Mouse (Mus musculus) macrophage (primary cell): ENCODE results near the gene Cd79a. TPM values are rescaled to one million over a fixed set of nuclear protein-coding genes. Genes with fewer than 3 reads are reported as not detected.

Experiments used
- H3K27ac ChIP-seq: fragments of 350-480 bp; formaldehyde crosslinking; 2 replicates; pipeline ENCODE4 v1.9.0; 2021
- H3K36me3 ChIP-seq: fragments of 350-480 bp; formaldehyde crosslinking; 2 replicates; pipeline ENCODE4 v1.9.0; 2021; ENCODE audit errors: inconsistent target
- H3K4me3 ChIP-seq: fragments of 350-480 bp; formaldehyde crosslinking; 2 replicates; pipeline ENCODE4 v1.9.0; 2021; ENCODE audit errors: inconsistent target
- H3K79me2 ChIP-seq: fragments of 350-480 bp; formaldehyde crosslinking; 2 replicates; pipeline ENCODE4 v1.9.0; 2021; ENCODE audit errors: inconsistent target
- WGBS: methylation state at CpG from one replicate; pipeline ENCODE4 v1.1.7; 2026; ENCODE audit warnings: inconsistent platforms; ENCODE audit not compliant: missing documents; 5-methylcytosine and 5-hydroxymethylcytosine counted together
- polyA plus RNA-seq: library from polyadenylated mRNA; stranded (reverse); fragments of 250-400 nt; gene quantifications from 3 replicates; pipeline ENCODE4 v1.2.4, GENCODE M21; 2018; ENCODE audit warnings: inconsistent platforms
- total RNA-seq, 78 experiments: library from RNA; depleted of rRNA; stranded (reverse); fragments of 250-400 nt; gene quantifications; 1 replicate in 9 of 78; 2 replicates in 24 of 78; 3 replicates in 43 of 78; 4 replicates in 2 of 78; pipeline ENCODE4 v1.2.4; 2018; ENCODE audit warnings: inconsistent platforms in 56 of 78

Cd79a gene
- total RNA-seq (2018; cell fraction: chromatin; rRNA removed), result not detected
- total RNA-seq (2018; cell fraction: cytosol; rRNA removed), result under 1 TPM in 9 of 26 experiments, not detected in 17; 0.05 to 0.43 (median 0.13) TPM
- total RNA-seq (2018; cell fraction: nucleus; rRNA removed), result 1 to 10 TPM in 1 of 26 experiments, under 1 TPM in 3, not detected in 22; 0.40 to 1.8 (median 0.63) TPM
- 0.44 TPM in 1 of 3 replicates, not detected in the others for polyA plus RNA-seq

DNA sequence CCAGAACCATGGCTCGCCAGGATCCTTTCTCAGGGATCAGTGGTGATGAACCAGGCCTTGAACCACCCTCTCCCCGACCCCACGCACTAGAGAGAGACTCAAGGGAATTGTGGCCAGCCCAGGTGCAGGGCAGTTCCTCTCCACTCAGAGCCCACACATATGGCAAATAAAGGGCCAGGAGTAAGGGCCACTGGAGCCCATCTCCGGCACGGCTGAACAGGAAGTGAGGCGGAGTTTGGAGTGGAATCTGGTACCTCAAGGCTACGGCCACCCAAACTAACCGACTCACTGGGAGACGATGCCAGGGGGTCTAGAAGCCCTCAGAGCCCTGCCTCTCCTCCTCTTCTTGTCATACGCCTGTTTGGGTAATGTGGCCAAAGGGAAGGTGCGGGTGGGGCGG lies at the start of gene Cd79a:
Gene Cd79a (plus strand): TSS at position 158 of the 400 bp plus-strand sequence.
- H3K79me2 ChIP-seq, result no peaks in the 10 kb centered on the region
- 70% methylated on average over 12 of the region's 12 CpGs for WGBS
- H3K27ac ChIP-seq, result no peak within 1 kb of the TSS
- H3K36me3 ChIP-seq, result no peaks in the 10 kb centered on the region
- no peak within 1 kb of the TSS for H3K4me3 ChIP-seq

DNA sequence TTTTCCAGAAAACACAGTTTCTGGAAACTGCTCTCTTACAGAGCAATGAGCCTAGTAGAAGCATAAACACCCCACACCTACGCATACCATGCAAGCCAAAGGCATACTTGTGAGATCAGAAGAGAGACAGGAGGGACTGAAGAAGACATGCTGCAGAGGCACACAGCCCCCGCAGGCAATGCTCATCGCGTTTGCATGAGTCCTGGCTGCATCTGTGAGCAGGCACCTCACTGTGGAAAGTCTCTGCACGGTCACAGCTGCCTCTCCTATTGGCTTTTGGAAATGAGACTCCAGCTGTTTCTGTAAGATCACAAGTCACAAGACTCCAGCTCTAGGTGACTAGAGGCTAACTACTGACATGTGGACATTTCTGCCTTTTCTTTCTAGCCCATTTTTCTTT lies 47.0 kb upstream of the Cd79a start:
- Histone ChIP-seq H3K27ac (peak overlapping the region; percentile 85), H3K79me2 (no peaks in the 10 kb centered on the region; the same call in 1 of the 2 replicates), H3K36me3 (no peaks in the 10 kb centered on the region), H3K4me3 (no peak overlapping the region)
- WGBS, result 50% methylated on average over 5 of the region's 5 CpGs

DNA sequence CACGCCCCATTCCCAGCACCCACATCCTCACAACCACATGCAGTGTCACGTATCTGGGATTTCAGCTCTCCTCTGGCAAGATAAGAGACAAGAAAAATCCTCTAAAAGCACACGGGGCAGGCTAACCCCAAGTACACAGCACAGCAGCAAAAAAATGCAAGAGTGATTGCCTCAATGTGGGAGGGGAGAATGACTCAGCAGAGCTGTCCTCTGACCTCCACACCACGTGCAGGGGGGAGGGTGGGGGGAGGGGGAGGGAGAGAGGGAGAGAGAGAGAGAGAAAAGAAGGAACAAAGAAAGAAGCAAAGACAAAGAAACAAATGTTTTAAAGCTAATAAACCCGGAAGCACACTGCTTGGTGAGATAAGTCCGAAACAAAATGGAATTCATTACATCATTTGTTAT lies 46.3 kb upstream of the Cd79a start:
- peak overlapping the region; percentile 85 for H3K27ac ChIP-seq
- H3K4me3 ChIP-seq, result no peak overlapping the region; the same call in 1 of the 2 replicates
- WGBS, result 6% methylated on average over 4 of the region's 6 CpGs
- H3K36me3 ChIP-seq, result no peaks in the 10 kb centered on the region
- no peaks in the 10 kb centered on the region; the same call in 1 of the 2 replicates for H3K79me2 ChIP-seq

DNA sequence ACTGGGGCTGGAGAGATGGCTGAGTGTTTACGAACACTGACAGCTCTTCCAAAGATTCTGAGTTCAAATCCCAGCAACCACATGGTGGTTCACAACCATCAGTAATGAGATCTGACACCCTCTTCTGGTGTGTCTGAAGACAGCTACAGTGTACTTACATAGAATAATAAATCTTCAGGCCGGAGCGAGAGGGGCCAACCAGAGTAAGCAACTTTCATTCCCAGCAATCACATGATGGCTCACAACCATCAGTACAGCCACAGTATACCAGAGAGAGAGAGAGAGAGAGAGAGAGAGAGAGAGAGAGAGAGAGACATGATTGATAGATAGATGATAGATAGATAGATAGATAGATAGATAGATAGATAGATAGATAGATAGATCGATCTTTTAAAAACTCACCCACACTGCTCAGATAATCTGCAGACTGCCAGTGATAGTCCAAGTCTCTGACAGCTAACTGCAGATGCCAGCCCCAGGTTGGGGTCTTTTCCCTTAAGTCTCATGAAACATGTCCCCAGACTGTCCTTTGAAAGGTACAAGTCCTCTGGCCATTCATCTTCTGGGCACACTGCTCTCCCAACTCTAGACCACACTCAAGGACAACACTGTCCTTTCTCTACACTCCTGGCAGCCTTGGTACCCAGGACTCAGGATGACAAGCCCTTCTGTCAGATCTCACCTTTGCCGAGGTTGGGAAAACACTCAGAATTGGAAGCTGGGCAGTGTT lies 45.4 kb upstream of the Cd79a start:
- H3K27ac ChIP-seq, result peak overlapping the region; percentile 85
- H3K4me3 ChIP-seq, result no peak overlapping the region
- 86% methylated on average over 5 of the region's 5 CpGs for WGBS
- H3K79me2 ChIP-seq, result no peaks in the 10 kb centered on the region; the same call in 1 of the 2 replicates
- H3K36me3 ChIP-seq, result no peaks in the 10 kb centered on the region

DNA sequence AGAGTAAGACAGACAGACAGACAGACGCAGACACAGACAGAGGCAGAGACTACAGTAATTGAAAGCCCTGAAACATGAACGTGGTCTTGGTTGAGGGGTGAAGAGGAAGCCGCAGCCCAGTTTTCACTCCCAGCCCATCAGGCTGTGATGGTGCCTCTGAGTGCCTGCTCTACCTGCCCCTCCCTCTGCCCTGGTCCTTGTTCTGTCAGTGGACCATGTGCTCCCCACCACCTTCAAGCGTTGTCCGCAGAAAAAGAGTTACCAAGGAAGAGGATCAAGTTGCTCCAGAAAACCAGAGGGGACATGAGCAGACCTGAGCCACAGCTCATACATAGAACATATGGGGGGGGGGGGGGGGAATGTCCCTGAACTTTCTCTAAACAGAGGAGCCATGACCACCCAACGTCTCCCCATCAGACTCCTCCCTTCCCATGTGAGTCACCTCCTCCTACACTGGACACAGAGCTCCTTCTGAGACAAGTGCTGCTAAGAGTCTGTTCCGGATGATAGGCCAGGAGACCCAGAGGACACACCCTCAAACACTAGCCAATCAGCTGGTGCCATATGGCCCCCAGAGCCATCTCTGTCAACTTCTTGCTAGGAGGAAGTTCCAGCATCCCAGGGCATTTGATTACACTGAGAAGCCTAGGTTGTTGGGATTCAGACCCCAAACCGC lies 44.5 kb upstream of the Cd79a start:
- H3K27ac ChIP-seq, result peak overlapping the region; percentile 85
- no peak overlapping the region for H3K4me3 ChIP-seq
- H3K36me3 ChIP-seq, result no peaks in the 10 kb centered on the region
- H3K79me2 ChIP-seq, result no peaks in the 10 kb centered on the region; the same call in 1 of the 2 replicates
- WGBS, result 62% methylated on average over 8 of the region's 8 CpGs

DNA sequence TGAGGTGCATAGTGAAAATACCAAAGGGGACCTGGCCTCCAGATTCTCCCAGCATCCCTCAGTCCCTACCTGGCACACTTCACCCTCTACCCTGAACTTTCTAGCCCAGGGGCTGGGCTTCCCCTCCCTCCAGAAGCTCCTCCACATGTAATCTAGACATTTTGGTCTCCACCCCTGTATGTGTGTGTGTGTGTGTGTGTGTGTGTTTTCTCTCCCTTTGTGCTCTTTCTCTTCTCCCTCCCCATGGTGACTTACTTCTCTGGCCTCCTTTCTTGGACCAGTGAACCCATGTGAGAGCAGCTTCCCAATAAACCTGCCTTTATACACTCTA lies 44.0 kb upstream of the Cd79a start:
- no peak overlapping the region for H3K4me3 ChIP-seq
- H3K79me2 ChIP-seq, result no peaks in the 10 kb centered on the region; the same call in 1 of the 2 replicates
- H3K27ac ChIP-seq, result peak overlapping the region; percentile 85
- no peaks in the 10 kb centered on the region for H3K36me3 ChIP-seq

DNA sequence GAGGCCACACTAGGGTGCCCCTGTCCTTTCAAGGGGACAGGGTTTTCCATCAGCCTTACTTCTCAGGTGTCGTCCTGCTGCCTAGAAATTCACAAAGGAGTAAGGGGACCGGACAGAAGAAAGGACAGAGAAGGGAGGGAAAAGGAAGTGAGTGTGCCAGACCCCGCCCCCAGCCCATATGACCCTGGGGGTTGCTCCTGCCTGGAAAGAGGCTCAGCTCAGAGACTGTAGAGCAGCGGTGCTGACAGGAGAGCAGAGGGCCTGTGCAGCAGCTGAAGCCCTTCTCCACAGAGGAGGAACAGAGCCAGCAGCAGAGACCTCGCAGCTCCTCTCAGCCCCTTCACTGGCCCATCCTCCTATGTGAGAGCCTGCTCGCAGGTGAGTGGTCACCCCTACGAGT lies 43.5 kb upstream of the Cd79a start:
- H3K27ac ChIP-seq, result peak overlapping the region; percentile 85
- 65% methylated on average over 6 of the region's 7 CpGs for WGBS
- H3K79me2 ChIP-seq, result no peaks in the 10 kb centered on the region; the same call in 1 of the 2 replicates
- no peaks in the 10 kb centered on the region for H3K36me3 ChIP-seq
- peak overlapping the region; percentile 14; the same call in 1 of the 2 replicates for H3K4me3 ChIP-seq

DNA sequence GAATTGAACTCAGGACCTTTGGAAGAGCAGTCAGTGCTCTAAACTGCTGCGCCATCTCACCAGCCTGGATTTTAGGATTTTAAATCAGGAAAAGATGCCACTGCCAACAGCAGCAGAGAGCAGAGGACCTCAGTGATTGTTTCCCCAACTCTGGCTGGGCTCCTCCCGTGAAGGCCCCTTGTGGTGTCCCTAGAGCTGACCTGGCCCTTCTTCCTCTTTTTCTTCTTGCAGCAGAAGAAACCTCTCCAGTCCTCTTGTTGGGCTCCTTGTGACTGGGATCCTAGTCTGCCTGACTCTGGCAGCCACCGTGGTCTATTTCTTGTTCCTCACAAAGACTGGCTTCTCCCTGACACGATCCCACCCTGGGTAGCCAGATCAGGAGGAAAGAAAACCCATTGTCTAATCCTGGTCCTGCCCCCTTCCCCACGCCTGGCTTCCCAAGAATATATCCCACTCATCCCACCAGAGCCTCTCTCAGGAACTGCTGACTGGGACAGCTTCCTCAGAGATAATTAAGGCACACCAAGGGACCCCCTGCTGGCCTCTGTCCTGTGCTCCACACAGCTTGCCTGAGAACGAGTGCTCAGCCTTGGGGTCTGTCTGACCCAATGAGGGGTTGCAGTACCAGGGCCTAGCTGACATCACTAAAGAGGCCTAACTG lies 40.6 kb upstream of the Cd79a start:
- Histone ChIP-seq H3K27ac (peak overlapping the region; percentile 40), H3K4me3 (no peak overlapping the region), H3K36me3 (no peaks in the 10 kb centered on the region), H3K79me2 (no peaks in the 10 kb centered on the region; the same call in 1 of the 2 replicates)
- 28% methylated on average over 6 of the region's 6 CpGs for WGBS

DNA sequence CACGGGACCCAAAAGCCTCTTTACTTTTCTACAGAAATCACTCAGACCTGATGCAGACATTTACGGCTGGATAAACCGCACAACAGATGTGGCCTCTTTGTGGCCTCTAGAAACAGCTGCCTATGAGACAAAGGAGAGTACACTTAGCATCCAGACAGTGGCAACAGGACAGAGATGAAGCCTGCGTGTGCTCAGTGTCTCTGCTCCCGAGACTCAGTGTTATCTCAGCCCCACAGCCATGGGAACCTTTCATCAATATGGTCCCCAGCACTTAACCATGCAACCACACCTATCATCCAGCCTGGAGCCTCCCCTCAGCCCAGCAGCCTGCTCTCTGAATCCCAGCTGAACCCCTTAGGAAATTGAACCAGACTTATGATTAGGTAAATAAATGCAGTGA lies 37.9 kb upstream of the Cd79a start:
- Histone ChIP-seq H3K27ac (no peak overlapping the region), H3K36me3 (no peaks in the 10 kb centered on the region), H3K79me2 (no peaks in the 10 kb centered on the region; the same call in 1 of the 2 replicates), H3K4me3 (no peak overlapping the region)
- WGBS, result 88% methylated on average over 5 of the region's 5 CpGs

DNA sequence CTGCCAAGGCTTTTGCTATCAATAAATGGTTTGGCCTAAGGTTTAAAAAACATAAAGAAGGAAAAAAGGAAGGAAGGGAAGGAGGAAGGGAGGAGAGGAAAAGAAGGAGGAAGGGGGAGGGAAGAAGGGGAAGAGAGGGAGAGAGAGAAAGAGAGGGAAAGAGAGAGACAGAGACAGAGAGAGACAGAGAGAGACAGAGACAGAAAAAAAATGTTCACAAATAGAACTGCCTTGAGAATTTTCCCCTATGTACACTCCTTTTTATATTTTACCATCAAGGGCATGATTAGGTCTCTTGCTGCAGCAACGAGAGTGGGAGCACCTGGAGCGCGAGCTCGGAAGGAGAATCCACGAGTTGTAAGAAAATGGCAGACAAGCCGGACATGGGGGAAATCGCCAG lies 35.3 kb upstream of the Cd79a start, which contains the start of gene Gm9844:
Gene Gm9844 (plus strand): TSS at position 301 of the 400 bp plus-strand sequence.
- Histone ChIP-seq H3K79me2 (no peaks in the 10 kb centered on the region), H3K4me3 (no peak within 1 kb of the TSS), H3K36me3 (no peaks in the 10 kb centered on the region), H3K27ac (no peak within 1 kb of the TSS)
- 88% methylated on average over 5 of the region's 7 CpGs for WGBS

DNA sequence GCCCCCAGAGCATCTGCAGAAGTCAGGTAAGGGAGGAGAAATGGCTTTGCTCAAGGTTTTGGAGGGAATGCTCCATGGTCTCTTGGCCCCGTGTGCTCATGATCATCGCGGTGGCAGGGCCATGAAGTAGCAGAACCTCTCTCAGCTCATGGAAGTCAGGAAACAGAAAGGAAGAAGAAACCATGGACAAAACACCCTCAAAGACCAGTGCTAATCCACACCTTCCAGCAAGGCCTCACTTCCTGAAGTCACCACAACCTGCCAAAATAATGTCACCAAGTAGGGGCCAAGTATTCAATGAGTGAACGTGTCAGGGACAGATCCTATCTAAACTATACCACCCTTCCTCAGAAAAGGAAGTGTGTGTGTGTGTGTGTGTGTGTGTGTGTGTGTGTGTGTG lies 34.3 kb upstream of the Cd79a start:
- WGBS, result 34% methylated on average over 4 of the region's 4 CpGs
- no peak overlapping the region for H3K27ac ChIP-seq

DNA sequence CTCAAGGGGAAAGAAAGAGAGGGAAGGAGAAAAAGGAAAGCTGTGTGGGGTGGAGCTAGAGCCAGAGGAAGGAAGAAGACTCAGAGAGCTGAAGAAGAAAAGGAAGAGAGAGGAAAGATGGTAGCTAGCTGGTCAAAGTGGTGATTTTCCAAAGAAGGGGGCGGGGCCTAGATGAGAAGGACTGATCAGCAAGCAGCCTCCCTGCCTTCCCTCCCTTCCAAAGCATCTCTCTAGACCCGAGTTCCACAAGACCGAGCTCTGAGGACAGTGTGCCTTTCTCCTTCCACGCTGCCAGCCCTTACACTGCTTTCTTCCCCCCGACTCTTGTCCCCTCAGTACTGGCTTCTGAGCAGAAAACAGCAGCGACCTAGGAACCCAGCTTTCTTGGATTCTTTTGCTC lies 33.0 kb upstream of the Cd79a start:
- no peak overlapping the region for H3K4me3 ChIP-seq
- no peak overlapping the region for H3K27ac ChIP-seq
- no peaks in the 10 kb centered on the region for H3K36me3 ChIP-seq
- 48% methylated on average over 6 of the region's 6 CpGs for WGBS
- H3K79me2 ChIP-seq, result no peaks in the 10 kb centered on the region

More for the DNA sequence above, 34.3 kb upstream of the Cd79a start:
- no peak overlapping the region for H3K4me3 ChIP-seq
- H3K36me3 ChIP-seq, result no peaks in the 10 kb centered on the region
- no peaks in the 10 kb centered on the region for H3K79me2 ChIP-seq

DNA sequence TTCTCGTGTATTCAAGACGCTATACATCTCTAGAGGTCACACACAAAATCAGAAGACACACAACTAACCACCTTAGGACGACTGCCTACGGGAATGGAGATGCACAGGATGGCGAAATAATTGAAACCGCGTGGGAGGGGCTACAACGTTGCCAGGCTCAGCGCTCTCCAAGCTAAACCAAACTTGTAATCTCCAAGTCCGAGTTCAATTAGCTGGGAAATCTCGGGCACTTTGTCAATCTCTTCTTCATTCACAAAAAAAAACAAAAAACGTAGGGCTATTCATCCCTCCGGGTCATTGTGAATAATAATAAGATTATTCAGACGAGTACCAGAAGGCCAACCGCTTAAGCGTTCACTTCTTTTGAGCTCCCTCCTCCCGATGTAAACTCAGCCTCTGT lies 28.1 kb upstream of the Cd79a start:
- H3K4me3 ChIP-seq, result no peak overlapping the region
- H3K27ac ChIP-seq, result no peak overlapping the region
- H3K79me2 ChIP-seq, result no peaks in the 10 kb centered on the region
- H3K36me3 ChIP-seq, result no peaks in the 10 kb centered on the region
- 84% methylated on average over 17 of the region's 17 CpGs for WGBS

DNA sequence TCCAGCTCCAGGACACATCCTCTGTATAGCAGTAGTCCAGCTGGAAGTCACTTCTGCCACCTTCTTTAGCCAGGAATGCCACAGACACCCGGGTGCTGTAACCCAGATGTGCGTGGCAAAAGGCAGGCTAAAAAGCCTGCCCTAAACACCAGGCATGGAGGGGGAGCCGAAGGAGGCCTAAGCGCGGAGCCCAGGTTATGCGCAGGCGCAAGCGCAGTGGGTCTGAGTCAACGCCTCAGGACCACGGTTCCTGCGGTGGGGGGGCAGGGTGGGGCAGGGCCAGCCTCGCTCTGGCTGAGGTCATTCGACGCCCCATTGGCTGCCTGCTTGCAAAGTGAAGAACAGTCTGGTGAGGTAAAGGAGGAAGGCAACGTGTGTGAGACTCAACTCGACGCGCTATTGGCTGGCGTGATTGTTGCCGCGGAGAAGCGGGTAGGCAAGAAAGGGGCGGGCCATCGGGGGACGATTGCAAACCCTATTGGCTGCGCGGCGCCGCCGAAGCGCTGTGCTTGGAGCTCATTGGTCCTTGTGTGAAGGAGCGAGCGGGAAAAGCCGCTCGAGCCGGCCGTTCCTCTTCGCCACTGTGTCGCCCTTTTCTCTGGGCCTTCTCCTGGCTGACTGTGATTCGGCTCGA lies 27.5 kb upstream of the Cd79a start, which contains the start of the genes Lypd4 and Dmrtc2:
Gene Lypd4 (minus strand): TSS at position 410 of the 634 bp plus-strand sequence.
Gene Dmrtc2 (plus strand): TSS at position 526 of the 634 bp plus-strand sequence.
- H3K79me2 ChIP-seq, result no peaks in the 10 kb centered on the region

More for the DNA sequence above, 27.5 kb upstream of the Cd79a start, which contains the start of the genes Lypd4 and Dmrtc2:
- H3K36me3 ChIP-seq, result no peaks in the 10 kb centered on the region
- no peak within 1 kb of the TSS for H3K4me3 ChIP-seq
- WGBS, result 73% methylated on average over 24 of the region's 41 CpGs
- H3K27ac ChIP-seq, result no peak within 1 kb of the TSS
